Mouse (Mus musculus) stomach, postnatal 0 days (tissue): ENCODE measurements around the gene Mecom.

ENCODE experiments used
- CTCF ChIP-seq: IDR thresholded peaks from 2 replicates; pipeline ENCODE4 v1.5.1; 2016; ENCODE audit warnings: antibody characterized with exemption, low read depth, mild to moderate bottlenecking, moderate library complexity
- EP300 ChIP-seq: optimal IDR thresholded peaks from 2 replicates; pipeline ENCODE3; 2016; ENCODE audit warnings: antibody characterized with exemption

DNA sequence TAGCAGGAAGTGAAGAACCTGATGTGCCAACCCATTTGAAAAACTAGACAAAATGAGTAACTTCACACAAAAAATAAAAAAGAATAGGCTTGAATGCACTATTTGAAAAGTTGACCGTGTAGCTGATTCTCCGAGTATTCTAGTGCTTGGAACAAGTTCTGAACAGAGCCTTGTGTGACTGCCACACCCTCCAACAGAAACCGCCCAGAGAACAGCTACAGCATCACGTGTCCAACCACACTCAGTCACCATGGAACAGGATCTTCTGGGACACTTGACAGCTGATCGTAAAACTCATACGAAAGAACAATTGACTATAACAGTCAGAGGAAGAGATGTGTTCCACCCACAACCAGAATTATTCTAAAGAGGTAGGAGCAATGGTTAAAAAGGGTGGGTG is 215.5 kb downstream of the Mecom start:
- TF ChIP-seq CTCF (no peak), EP300 (no peak)
